Mouse (Mus musculus): Measurements from ENCODE around the gene Plk3.

Gene Plk3

GRCm38 (mm10) chr4:117133817-117134600, at the start of gene Plk3:
Gene Plk3 (minus strand): TSS chr4:117133963.
- peak; percentile 88 for DNase-seq (ENCODE audit: extremely low read depth, low read depth)

- DNase-seq (ENCODE audit: extremely low read depth, low read depth): peak; percentile 15
These were observed 49.0 kb upstream of the Plk3 start for GRCm38 (mm10) chr4:117182759-117183096.

GRCm38 (mm10) chr4:117181863-117182758, 48.3 kb upstream of the Plk3 start, which contains the start of gene Kif2c:
Gene Kif2c (minus strand): TSS chr4:117182639.
- DNase-seq (ENCODE audit: extremely low read depth, low read depth): peak; percentile 88

- DNase-seq (ENCODE audit: extremely low read depth, low read depth): no peak
These were observed 36.2 kb upstream of the Plk3 start for GRCm38 (mm10) chr4:117169936-117170335.

GRCm38 (mm10) chr4:117161183-117161582, 27.4 kb upstream of the Plk3 start:
- no peak for DNase-seq (ENCODE audit: extremely low read depth, low read depth)

- no peak for DNase-seq (ENCODE audit: extremely low read depth, low read depth)
These were observed 25.9 kb upstream of the Plk3 start for GRCm38 (mm10) chr4:117159666-117160065.

GRCm38 (mm10) chr4:117156372-117156771, 22.6 kb upstream of the Plk3 start:
- DNase-seq (ENCODE audit: extremely low read depth, low read depth): no peak

- DNase-seq (ENCODE audit: extremely low read depth, low read depth): peak; percentile 76
These were observed 22.1 kb upstream of the Plk3 start, which contains the start of gene Rps8 for GRCm38 (mm10) chr4:117155792-117156355. Gene Rps8 (minus strand): TSS chr4:117156243.

- DNase-seq (ENCODE audit: extremely low read depth, low read depth): no peak
These were observed 21.4 kb upstream of the Plk3 start for GRCm38 (mm10) chr4:117155020-117155791.

- no peak for DNase-seq (ENCODE audit: extremely low read depth, low read depth)
These were observed 19.0 kb upstream of the Plk3 start for GRCm38 (mm10) chr4:117152714-117153113.

GRCm38 (mm10) chr4:117151416-117151815, 17.7 kb upstream of the Plk3 start:
- no peak for DNase-seq (ENCODE audit: extremely low read depth, low read depth)

- no peak for DNase-seq (ENCODE audit: extremely low read depth, low read depth)
These were observed 16.5 kb upstream of the Plk3 start for GRCm38 (mm10) chr4:117150212-117150733.

- DNase-seq (ENCODE audit: extremely low read depth, low read depth): no peak
These were observed 15.8 kb upstream of the Plk3 start for GRCm38 (mm10) chr4:117149291-117150211.

GRCm38 (mm10) chr4:117148815-117149214, 15.1 kb upstream of the Plk3 start:
- DNase-seq (ENCODE audit: extremely low read depth, low read depth): no peak

GRCm38 (mm10) chr4:117148047-117148713, 14.4 kb upstream of the Plk3 start:
- no peak for DNase-seq (ENCODE audit: extremely low read depth, low read depth)

- DNase-seq (ENCODE audit: extremely low read depth, low read depth): peak; percentile 72
These were observed 12.4 kb upstream of the Plk3 start for GRCm38 (mm10) chr4:117146176-117146575.

- DNase-seq (ENCODE audit: extremely low read depth, low read depth): no peak
These were observed 11.5 kb upstream of the Plk3 start for GRCm38 (mm10) chr4:117145248-117145647.

- no peak for DNase-seq (ENCODE audit: extremely low read depth, low read depth)
These were observed 9.3 kb upstream of the Plk3 start for GRCm38 (mm10) chr4:117143023-117143422.

- DNase-seq (ENCODE audit: extremely low read depth, low read depth): no peak
These were observed 6.8 kb upstream of the Plk3 start for GRCm38 (mm10) chr4:117140613-117141012.

Data from MEL-GATA-1-ER (cell line).